Mouse (Mus musculus) hindlimb bud, embryonic 11.5 days (tissue): ENCODE measurements around the gene Vash1.

Experiments used
- DNase-seq: peaks from one replicate; pipeline ENCODE4 v3.0.0-alpha.2; 2012; ENCODE audit warnings: low read depth, low spot score; ENCODE audit errors: extremely low spot score

Gene Vash1

DNA sequence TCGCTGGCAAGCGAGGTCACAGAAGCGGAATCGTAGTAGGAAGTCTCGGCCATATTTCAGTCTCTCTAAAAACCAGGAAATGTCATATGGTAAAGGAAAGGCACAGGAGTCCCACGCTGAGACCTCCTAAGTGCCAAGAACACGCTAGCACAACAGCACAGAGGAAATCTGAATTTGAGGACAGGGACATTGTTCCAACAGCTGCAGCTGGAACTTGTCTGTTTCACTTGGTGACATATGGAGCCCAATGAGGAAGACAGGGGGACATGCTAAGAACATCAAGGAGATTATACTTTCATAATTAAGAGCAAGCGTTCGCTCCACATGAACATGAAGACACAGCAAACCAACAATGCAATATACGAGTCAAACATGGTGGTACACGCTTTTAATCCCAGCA, 38.5 kb downstream of the Vash1 start:
- DNase-seq, result no peak

DNA sequence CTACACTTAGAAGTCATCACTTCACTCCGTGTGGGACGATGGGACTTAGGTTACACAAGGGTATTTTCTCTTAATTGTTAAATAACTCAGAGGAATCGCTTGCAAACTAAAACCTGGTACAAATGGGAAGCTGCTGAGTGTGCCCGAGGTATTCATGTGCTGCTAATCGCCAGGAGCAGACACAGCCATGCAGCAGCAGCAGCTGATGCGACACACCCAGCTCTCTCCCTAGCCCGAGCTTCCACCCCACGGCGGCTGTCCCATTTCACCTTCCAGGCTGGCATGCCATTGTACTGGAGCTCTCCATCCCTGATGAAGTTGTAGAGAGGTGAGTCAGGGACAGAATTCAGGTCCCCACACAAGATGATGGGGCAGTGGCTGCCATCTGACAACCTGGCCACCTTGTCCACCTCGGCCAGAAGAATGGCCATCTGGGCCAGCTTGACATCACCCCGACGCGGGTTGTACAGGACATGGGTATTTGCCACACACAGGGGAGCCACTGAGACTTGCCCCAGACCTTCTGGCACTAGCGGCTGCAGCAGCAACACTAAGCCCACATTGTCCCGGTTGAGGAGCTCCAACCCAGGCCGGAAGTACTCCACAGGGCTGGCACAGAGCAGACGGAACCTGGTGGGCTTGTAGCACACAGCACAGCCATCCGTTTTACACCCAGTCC, 41.6 kb downstream of the Vash1 start:
- DNase-seq, result no peak

DNA sequence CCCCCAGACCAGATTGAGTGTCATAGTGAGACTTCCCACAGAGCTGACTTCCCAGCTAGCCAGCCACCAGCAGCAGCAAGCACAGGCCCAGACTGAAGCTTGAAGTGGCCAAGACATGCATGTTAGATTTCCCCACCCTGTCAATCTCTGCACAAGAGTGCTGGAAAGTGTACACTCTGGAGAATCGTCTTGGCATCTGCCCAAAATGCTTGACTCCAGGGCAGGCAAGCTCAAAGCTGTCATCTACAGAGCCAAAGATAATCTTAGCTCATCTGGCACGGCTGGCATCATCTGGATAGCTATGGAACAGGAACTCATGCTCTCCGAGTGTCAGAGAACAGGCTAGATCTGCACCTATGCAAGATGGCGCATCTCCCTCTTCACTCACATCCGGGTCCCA, 43.0 kb downstream of the Vash1 start:
- no peak for DNase-seq

DNA sequence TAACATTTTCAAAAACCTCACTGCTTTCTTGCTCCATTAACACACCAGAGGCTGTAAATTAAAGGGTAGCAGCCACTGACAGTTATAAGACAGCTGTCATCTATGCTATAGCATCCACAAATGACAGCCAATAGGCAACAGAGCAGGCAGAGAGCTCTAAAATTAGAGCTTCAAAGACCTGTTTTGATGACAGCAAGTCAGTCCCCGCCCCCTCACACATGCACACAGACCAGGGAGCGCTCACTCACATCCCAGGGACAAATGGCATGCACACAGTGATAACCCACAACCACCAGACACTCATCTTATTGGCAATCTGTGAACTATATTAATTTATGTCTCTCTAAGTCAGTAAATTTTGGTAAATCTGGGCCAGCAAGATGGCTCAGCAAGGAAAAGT, 45.8 kb downstream of the Vash1 start:
- no peak for DNase-seq

DNA sequence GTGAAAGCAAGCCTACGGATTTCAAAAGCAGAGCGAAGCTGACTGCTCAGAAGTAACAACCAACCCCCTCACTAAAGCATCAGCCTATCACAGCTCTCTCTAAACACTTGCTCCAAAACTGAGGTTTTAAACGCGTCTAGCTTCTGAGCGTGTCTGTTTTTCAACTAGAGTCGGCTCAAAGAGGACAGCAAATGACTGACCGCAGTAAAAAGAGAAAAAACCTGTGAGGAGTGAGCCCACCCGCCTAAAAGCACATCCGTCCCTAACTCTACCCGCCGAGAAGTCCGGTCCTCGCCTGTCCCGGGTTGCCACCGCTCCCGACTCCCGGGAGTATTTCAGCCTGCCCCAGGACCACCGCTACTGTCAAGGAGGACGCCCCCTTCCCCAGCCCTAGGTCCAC, 47.2 kb downstream of the Vash1 start:
- peak; percentile 10 for DNase-seq

DNA sequence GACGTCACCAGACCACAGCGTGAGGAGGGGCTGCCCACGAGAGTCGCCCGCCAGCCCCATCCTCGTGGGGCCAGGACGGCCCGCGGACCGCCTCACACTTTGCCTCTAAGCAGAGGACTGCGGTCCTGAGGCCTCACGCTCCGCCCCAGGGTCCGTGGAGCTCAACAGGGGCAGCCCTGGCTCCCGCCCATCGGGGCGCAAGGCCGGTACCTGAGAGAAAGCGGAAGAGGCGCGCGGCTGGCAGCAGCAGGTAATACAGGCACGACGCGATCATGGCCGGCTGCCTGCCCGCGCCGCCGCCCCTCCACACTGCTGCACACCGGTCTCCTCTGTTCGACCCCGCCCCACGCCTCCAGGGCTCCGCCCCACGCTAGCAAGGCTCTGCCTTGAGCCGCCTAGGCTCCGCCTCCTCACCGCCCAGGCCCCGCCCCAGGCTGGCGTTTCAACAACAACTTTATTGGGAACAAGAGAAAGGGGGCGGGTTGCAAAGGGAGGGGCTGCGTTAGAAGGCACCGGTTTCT, 47.7 kb downstream of the Vash1 start, which contains the start of gene Angel1:
Gene Angel1, minus strand, starts transcription at position 341 of the 521 bp plus-strand sequence.
- peak; percentile 72 for DNase-seq

DNA sequence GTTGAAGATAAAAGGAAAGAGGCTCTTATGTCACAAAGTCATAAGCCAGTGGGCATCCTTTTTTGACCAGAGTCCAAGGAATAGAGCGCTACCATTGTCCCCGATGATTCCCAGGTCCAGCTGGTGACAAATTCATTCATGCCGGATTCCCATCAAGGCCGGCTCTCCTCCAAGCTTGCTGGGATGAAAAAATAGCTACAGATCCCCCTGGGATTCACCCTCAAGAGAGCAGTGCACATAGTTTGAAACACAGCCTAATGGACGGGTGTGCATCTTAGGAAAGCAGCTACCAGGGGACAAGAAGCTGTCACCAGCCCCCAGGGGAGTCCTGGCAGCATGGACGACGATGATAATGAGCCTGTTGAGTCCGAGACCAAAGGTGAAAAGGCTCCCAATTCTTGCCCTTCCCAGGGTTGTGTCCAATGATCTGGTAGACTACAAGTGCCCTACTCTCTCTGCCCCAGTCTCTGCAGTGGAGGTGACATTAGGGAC, 55.9 kb downstream of the Vash1 start, which contains the start of gene Lrrc74a:
Gene Lrrc74a, plus strand, starts transcription at position 51 of the 492 bp plus-strand sequence.
- no peak for DNase-seq
